Mouse (Mus musculus): Measurements from ENCODE around the gene Cyb561.

- TF ChIP-seq MYB (IDR thresholded peaks at IDR 0.05; ENCODE audit: low read depth, low read length) (no peak), POLR2A (IDR thresholded peaks at IDR 0.05; ENCODE audit: control insufficient read depth in 1 of 2, insufficient read depth in 1 of 2, low read depth in 1 of 2, low read length in 2 of 2, poor library complexity in 1 of 2) (no peak), POLR2AphosphoS5 (IDR thresholded peaks at IDR 0.05; ENCODE audit: borderline replicate concordance, low read depth, low read length) (no peak), GATA1 (IDR thresholded peaks at IDR 0.05; ENCODE audit: low read depth, low read length) (no peak), CTCF (IDR thresholded peaks at IDR 0.05 in 2 of 3, conservative IDR thresholded peaks at IDR 0.05 in 1 of 3; ENCODE audit: control insufficient read depth in 1 of 3, insufficient read depth in 1 of 3, low read depth in 2 of 3, low read length in 3 of 3, poor library complexity in 1 of 3, severe bottlenecking in 1 of 3) (no peak), RAD21 (IDR thresholded peaks at IDR 0.05; ENCODE audit: low read depth, low read length) (no peak), EP300 (IDR thresholded peaks at IDR 0.05; ENCODE audit: low read depth in 1 of 2, low read length in 2 of 2) (no peak), MAFK (IDR thresholded peaks at IDR 0.05; ENCODE audit: borderline replicate concordance, low read depth, low read length) (no peak), ZC3H11A (IDR thresholded peaks at IDR 0.05; ENCODE audit: low read depth, low read length) (no peak), SIN3A (IDR thresholded peaks at IDR 0.05; ENCODE audit: low read length) (no peak), ZKSCAN1 (IDR thresholded peaks at IDR 0.05; ENCODE audit: low read depth, low read length) (no peak)
These were observed 13.2 kb upstream of the Cyb561 start for GRCm38 (mm10) chr11:105966288-105966687.
